Mouse (Mus musculus): Measurements from ENCODE around the gene Rcor3. TPM values are rescaled to one million over a fixed set of nuclear protein-coding genes. Genes with fewer than 3 reads are reported as not detected.
A peak's percentile ranks its signal among the peaks of the same experiment; 100 is the strongest.

Gene Rcor3
- total and polyA plus RNA-seq, 3 experiments, result 6.7 to 15.5 TPM; not detected in 1

DNA sequence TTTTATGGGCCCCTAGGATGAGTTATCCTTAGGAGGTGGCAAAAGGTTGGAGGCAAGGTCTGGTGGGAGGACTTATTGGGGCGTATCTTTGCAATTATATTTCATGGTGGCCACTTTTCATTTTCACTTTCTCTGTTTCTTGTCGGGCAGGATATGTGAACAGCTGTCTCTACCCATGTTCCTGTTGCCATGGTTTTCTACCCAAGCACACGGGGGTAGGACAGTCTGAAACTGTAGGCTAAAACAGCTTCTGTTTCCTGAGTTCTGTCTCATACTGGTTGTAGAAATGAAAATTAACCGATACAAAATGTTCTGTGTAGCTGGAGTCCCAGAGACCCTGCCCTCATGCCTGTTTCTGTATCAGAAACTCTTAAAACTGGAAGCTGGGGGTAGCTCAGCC, 13.3 kb upstream of the Rcor3 start:
- H3K9me3 ChIP-seq (replicated peaks; ENCODE audit: insufficient read depth, low read length), result no peaks in the 10 kb centered on the region
- no peak overlapping the region for H3K9ac ChIP-seq (ENCODE audit: control insufficient read depth, low read depth, low read length, poor library complexity, severe bottlenecking)
- H3K36me3 ChIP-seq (ENCODE audit: control insufficient read depth in 1 of 2, insufficient read depth in 2 of 2, low read length in 2 of 2), result no peaks in the 10 kb centered on the region
- no peak overlapping the region for H3K4me3 ChIP-seq (ENCODE audit: control insufficient read depth in 1 of 2, insufficient read depth in 1 of 2, low read depth in 2 of 2, low read length in 2 of 2)
- no peak for TF ChIP-seq GATA1 (IDR thresholded peaks at IDR 0.05; ENCODE audit: low read depth, low read length)
- no peak for TF ChIP-seq NELFE (IDR thresholded peaks at IDR 0.05; ENCODE audit: low read depth, low read length)
- no peak for TF ChIP-seq ZKSCAN1 (IDR thresholded peaks at IDR 0.05; ENCODE audit: low read depth, low read length)
- no peak for TF ChIP-seq MYC (IDR thresholded peaks at IDR 0.05; ENCODE audit: low read depth, low read length)
- TF ChIP-seq GABPA (IDR thresholded peaks at IDR 0.05; ENCODE audit: low read depth, low read length), result no peak
- no peak for TF ChIP-seq MXI1 (IDR thresholded peaks at IDR 0.05; ENCODE audit: low read depth, low read length)
- H3K27me3 ChIP-seq (ENCODE audit: control insufficient read depth in 1 of 2, insufficient read depth in 2 of 2, low read length in 2 of 2), result no peaks in the 10 kb centered on the region
- H3K27ac ChIP-seq (ENCODE audit: control insufficient read depth, low read depth, low read length), result no peak overlapping the region
- no peak for DNase-seq (ENCODE audit: low read depth, low spot score)
- H3K79me2 ChIP-seq (ENCODE audit: control insufficient read depth, insufficient read depth, low read length, poor library complexity), result no peaks in the 10 kb centered on the region
- H3K4me1 ChIP-seq (ENCODE audit: control insufficient read depth in 1 of 2, insufficient read depth in 2 of 2, low read length in 2 of 2), result no peaks in the 10 kb centered on the region

DNA sequence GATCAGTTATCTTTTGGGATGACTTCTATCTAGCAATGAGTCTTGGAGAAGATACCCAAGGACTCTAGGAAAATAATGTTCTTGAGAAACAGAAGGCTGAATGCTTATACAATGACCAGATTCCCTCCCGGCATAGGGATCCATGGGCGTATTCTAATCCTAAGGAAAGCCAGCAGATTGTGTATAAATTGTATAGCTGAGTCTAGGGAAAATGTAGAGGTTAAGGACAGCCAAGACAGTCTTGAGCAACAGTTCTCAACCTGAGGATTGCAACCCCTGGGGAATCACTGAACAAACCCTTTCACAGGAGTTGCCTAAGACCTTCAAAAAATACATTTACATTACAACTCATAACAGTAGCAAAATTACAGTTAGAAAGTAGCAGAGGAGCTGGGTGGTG, 2.5 kb upstream of the Rcor3 start:
- Histone ChIP-seq H3K9me3 (replicated peaks; ENCODE audit: insufficient read depth, low read length) (no peaks in the 10 kb centered on the region), H3K9ac (ENCODE audit: control insufficient read depth, low read depth, low read length, poor library complexity, severe bottlenecking) (no peak overlapping the region), H3K4me3 (ENCODE audit: control insufficient read depth in 1 of 2, insufficient read depth in 1 of 2, low read depth in 2 of 2, low read length in 2 of 2) (no peak overlapping the region), H3K27ac (ENCODE audit: control insufficient read depth, low read depth, low read length) (no peak overlapping the region), H3K27me3 (ENCODE audit: control insufficient read depth in 1 of 2, insufficient read depth in 2 of 2, low read length in 2 of 2) (no peaks in the 10 kb centered on the region), H3K36me3 (ENCODE audit: control insufficient read depth in 1 of 2, insufficient read depth in 2 of 2, low read length in 2 of 2) (peaks cover 0 to 9% of the 10 kb centered on the region in 2 experiments; a peak in 2 of 4 replicates), H3K4me1 (ENCODE audit: control insufficient read depth in 1 of 2, insufficient read depth in 2 of 2, low read length in 2 of 2) (peaks cover 2 to 6% of the 10 kb centered on the region in 2 experiments; a peak in 1 of 4 replicates), H3K79me2 (ENCODE audit: control insufficient read depth, insufficient read depth, low read length, poor library complexity) (peaks cover 15% of the 10 kb centered on the region)
- TF ChIP-seq USF2 (IDR thresholded peaks at IDR 0.05; ENCODE audit: borderline replicate concordance in 1 of 2, insufficient read depth in 1 of 2, low read depth in 1 of 2, low read length in 2 of 2) (no peak), TBP (IDR thresholded peaks at IDR 0.05; ENCODE audit: low read depth, low read length) (no peak), ZNF384 (IDR thresholded peaks at IDR 0.05; ENCODE audit: low read depth, low read length) (no peak), NELFE (IDR thresholded peaks at IDR 0.05; ENCODE audit: low read depth, low read length) (no peak), KAT2A (conservative IDR thresholded peaks at IDR 0.05; ENCODE audit: low read depth, low read length) (no peak), TAL1 (IDR thresholded peaks at IDR 0.05; ENCODE audit: low read length) (no peak), ETS1 (IDR thresholded peaks at IDR 0.05; ENCODE audit: low read depth, low read length) (no peak)
- no peak for DNase-seq (ENCODE audit: low read depth, low spot score)

DNA sequence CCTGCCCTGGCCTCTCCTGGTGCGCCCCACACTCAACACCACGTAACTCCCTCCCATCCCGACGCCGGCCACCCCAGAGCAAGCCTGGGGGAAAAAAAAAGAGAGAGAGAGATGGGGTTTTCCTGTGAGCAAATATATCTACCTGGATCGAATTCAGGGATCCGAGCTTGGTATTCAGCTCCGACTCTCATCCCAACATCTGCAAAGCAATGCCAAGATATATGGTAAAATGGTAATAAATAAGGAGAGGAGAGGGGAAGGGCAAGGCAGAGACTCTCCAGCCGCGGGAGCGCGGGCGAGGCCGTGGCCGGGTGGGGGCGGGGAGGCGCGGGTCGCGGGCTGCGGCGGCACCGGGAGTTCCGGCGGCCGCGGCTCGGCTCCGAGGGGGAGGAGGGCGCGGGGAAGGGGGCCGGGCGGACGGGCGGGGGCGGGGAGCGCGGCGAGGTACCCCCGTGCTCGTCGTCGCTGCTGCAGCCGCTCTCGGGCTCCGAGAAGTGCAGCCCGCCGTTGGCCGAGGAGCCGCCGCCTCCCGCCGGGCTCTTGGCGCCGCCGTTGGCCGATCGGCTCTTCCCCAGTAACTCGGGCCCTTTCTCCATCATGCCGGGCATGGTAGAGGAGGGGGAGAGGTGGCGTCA, 454 bp downstream of the Rcor3 start:
- no peaks in the 10 kb centered on the region for H3K27me3 ChIP-seq (ENCODE audit: control insufficient read depth in 1 of 2, insufficient read depth in 2 of 2, low read length in 2 of 2)
- TF ChIP-seq SIN3A (IDR thresholded peaks at IDR 0.05; ENCODE audit: low read length) (peak; percentile 68; the same call in 1 of the 2 replicates), MAZ (IDR thresholded peaks at IDR 0.05; ENCODE audit: low read depth, low read length) (peak; percentile 84; the same call in 1 of the 2 replicates), POLR2A (IDR thresholded peaks at IDR 0.05; ENCODE audit: control insufficient read depth in 1 of 2, insufficient read depth in 1 of 2, low read depth in 1 of 2, low read length in 2 of 2, poor library complexity in 1 of 2) (peak in 1 of 2 experiments; percentile 65; a peak in 1 of 4 replicates), ZKSCAN1 (IDR thresholded peaks at IDR 0.05; ENCODE audit: low read depth, low read length) (no peak)
- H3K9me3 ChIP-seq (replicated peaks; ENCODE audit: insufficient read depth, low read length), result no peaks in the 10 kb centered on the region
- H3K4me3 ChIP-seq (ENCODE audit: control insufficient read depth in 1 of 2, insufficient read depth in 1 of 2, low read depth in 2 of 2, low read length in 2 of 2), result peak overlapping the region; percentile 96 to 97
- H3K4me1 ChIP-seq (ENCODE audit: control insufficient read depth in 1 of 2, insufficient read depth in 2 of 2, low read length in 2 of 2), result peaks cover 4 to 6% of the 10 kb centered on the region in 2 experiments; a peak in 1 of 4 replicates
- H3K79me2 ChIP-seq (ENCODE audit: control insufficient read depth, insufficient read depth, low read length, poor library complexity), result peaks cover 17% of the 10 kb centered on the region
- DNase-seq (ENCODE audit: low read depth, low spot score), result no peak
- peak overlapping the region; percentile 85 for H3K27ac ChIP-seq (ENCODE audit: control insufficient read depth, low read depth, low read length)
- H3K36me3 ChIP-seq (ENCODE audit: control insufficient read depth in 1 of 2, insufficient read depth in 2 of 2, low read length in 2 of 2), result peaks cover 0 to 11% of the 10 kb centered on the region in 2 experiments; a peak in 2 of 4 replicates
- peak overlapping the region; percentile 100 for H3K9ac ChIP-seq (ENCODE audit: control insufficient read depth, low read depth, low read length, poor library complexity, severe bottlenecking)

Measured in MEL (cell line).